Mouse (Mus musculus) frontal cortex, postnatal 36 days (tissue): Measurements from ENCODE around the gene Tsga8.

Experiments
- DNase-seq, 2 experiments: peaks; one replicate each; pipeline ENCODE4 v3.0.0; 2022; ENCODE audit warnings: low spot score in 2 of 2

The Tsga8 gene

DNA sequence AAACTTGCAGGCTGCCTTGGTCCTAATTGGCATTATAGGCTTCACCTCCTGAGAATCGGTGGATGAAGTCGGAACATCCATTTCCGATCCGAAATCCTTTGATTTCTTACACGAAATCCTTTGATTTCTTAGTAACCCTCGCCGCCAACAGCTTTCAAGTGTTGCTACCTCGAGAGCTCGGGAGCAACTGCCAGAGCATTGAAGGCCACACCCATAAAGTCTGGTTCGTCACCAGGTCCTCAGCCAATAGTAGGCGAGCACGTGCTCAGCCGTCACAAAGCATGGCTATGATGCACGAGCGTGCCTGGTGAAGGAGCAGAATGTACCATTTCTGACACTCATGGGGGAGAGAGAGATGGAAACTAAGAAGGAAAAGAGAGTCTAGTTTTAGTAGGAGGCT is at the start of gene Tsga8:
Tsga8 (minus strand) TSS at position 327 of the 400 bp plus-strand sequence.
- no peak for DNase-seq
